Mouse (Mus musculus) pancreas, adult 10 weeks (tissue): ENCODE measurements around the gene Gm20481. TPM values are rescaled to one million over a fixed set of nuclear protein-coding genes. Genes with fewer than 3 reads are reported as not detected.

Experiments
- polyA plus RNA-seq: library from polyadenylated mRNA; stranded (reverse); fragments of 350-450 nt; fragmentation: Illumina TruSeq; extraction: RNeasy Lipid Tissue Mini Kit (QIAGEN cat#74804); gene quantifications from one replicate; pipeline ENCODE4 v1.2.3, GENCODE M21; 2015; ENCODE audit warnings: low read depth, low replicate concordance; ENCODE audit not compliant: insufficient read depth

Gene Gm20481
- polyA plus RNA-seq, result not detected

DNA sequence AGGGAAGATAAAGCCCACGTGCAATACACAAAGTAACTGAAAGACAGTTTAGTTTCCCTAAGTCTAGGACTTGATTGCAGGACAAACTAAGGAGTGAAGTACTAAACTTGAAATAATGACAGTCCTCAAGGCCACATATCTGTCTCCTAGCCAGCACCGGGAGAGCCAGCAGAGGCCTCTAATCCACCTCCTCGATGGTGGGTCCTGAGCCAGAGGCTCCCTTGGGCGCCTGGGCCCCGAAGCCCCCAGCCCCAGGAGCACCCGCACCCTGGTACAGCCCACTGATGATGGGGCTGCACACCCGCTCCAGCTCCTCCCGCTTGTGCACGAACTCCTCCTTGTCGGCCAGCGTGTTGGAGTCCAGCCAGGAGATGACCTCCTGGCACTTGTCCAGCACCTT, at the start of gene Gm20481:
TSS of gene Gm20481 (plus strand) at position 91 of the 400 bp plus-strand sequence.

DNA sequence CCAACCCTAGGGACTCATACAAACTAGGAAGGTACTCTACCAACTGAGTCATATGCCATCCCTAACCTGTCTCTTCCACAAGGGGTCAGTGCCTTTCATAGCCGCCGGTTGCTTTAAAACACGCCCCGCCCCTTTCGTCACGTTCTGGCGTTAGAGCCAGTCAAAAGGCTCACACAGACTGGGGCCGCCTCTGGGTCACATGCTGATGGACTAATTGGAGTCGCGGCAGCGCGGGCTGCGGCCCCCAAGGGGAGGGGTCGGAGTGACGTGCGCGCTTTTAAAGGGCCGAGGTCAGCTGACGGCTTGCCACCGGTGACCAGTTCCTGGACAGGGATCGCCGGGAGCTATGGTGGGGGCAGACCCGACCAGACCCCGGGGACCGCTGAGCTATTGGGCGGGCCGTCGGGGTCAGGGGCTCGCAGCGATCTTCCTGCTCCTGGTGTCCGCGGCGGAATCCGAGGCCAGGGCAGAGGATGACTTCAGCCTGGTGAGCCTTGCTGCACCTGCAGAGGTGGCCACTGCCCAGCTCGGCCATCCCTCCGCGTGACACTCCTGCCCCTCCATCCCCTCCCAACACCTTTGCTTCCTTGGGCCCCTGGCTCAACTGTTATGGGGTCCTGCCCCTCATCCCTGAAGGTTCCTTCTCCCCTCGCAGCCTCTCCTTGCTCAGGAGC, 38.5 kb upstream of the Gm20481 start, which contains the start of gene Neu1:
TSS of gene Neu1 (plus strand) at position 193 of the 674 bp plus-strand sequence.

DNA sequence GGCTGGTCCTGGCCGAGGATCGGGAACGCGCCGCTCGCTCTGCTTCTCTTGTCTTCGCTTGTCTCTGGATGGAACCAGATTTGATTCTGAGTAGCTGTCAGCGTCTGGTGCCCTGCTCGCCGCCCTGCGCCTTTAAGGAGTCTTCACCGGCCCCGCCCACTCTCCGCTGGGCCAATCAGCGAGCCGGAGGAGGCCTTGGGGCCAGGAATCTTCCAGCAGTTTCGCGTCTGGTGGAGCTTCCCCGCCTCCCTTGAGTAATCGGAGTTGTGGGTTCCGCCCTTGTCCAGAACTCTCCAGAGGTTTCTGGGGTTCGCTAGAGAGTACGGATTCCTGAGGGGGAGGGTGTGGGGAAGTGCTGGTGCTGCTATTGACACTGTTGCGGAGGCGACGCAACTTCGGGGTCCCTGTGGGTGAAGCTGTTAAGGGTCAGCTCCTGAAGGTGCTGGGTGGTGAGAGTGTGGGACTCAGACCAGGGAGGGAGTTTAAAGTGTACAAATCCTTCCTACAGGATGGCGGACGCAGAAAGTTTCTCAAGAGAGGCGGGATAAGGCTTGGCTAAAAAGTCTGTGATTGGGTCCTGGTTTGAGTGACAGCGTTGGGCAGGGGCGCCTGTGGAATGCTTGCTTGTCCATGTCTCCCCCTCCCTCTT, 10.5 kb upstream of the Gm20481 start, which contains the start of gene Hspa1b:
TSS of gene Hspa1b (minus strand) at position 109 of the 649 bp plus-strand sequence.

DNA sequence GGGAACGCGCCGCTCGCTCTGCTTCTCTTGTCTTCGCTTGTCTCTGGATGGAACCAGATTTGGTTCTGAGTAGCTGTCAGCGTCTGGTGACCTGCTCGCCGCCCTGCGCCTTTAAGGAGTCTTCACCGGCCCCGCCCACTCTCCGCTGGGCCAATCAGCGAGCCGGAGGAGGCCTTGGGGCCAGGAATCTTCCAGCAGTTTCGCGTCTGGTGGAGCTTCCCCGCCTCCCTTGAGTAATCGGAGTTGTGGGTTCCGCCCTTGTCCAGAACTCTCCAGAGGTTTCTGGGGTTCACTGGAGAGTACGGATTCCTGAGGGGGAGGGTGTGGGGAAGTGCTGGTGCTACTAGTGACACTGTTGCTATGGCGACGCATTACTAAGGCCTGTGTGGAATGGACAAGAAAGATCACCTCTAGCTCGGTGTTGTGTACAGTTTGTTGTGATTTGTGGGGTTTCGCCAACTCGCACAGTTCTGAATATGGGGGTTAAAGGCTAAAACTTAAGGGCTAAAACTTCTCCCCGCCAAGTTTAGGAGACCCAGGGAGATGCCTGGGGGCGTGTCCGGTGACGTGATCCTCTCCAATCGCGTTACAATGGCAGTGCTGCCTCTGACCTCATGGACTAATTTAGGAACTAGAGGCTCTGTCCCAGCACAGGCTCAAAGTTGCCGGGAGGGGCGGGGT, 2.5 kb downstream of the Gm20481 start, which contains the start of the genes Hspa1a and Hspa1l:
TSS of gene Hspa1a (minus strand) at position 88 of the 681 bp plus-strand sequence.
TSS of gene Hspa1l (plus strand) at position 635 of the 681 bp plus-strand sequence.

DNA sequence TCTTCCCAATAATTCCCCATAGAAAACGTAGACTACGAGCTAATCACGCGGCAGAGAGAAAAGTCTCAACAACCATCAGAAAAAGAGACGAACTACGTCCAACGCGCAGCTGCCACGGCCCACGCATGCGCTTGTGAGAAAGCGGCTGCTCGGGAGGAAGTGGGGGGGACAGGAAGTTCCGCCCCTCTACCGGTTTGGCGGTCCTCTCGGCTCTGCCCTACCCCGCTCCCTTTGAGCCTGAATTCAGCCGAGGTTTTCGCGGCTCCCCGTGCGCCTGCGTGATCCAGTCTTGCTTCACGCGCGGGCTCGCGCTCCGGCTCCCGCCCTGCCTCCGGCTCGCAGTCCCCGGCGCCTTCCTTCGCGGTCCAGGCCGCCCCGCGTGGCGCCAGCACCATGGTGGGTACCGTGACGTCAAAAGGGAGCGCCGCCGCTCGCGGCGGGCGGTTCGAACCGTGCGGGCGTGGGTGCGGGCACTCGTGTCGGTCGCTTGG, 12.0 kb downstream of the Gm20481 start, which contains the start of gene Lsm2:
TSS of gene Lsm2 (plus strand) at position 173 of the 491 bp plus-strand sequence.

DNA sequence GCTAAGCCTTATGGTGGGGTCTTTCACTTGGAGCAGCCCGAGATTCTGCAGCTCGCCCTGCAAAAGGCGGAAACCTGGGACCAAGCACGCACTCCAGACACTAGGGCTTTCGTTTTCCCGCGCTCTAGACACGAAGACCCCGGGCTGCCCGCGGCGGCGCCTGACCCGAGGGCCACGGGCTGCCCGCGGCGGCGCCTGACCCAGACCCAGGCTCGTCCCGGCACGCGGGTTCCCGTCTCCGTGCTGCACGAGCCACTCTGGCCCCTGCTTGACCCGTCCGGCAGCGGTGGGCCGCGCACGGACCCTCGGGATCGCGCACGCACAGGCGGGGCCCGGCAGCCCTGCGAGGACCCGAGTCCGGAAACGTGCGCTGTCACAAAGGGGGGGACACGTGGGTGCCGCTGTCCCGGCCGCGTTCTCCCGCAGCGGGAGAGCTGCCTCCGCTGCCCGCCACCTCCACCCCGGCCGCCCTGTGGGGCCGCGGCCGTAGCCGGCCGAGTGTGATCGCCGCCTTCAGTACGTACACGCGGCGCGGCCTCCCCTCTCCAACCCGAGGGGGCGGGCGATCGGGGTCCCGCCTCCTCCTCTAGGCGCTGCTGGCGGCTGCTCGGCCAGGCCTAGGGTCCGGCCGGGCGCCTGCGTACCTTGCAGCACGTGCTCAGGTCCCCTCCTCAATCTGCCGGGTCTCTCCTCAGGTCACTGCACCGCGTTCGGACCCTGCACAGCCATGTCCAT, 31.2 kb downstream of the Gm20481 start, which contains the start of gene Vars:
TSS of gene Vars (plus strand) at position 271 of the 735 bp plus-strand sequence.

DNA sequence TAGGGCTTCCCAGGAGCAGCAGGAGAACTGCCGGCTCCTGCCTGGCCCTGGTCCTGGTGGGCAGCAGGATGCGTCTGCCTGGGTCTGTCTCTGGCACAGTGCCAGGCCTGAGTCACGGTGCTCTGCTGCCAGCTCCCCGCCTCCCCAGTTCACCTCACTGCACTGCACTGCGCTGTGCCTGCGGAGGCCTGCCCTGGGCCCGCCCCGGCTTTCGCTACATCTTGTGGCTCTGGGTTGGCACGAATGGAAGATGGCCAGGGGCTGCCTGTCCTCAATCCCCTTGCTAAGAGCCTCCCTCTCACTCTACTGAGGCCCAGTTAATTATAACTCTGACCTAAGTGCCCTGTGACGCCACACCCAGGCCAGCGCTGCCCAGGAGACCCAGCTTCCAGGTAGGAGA, 46.7 kb downstream of the Gm20481 start, which contains the start of gene Vwa7:
TSS of gene Vwa7 (plus strand) at position 204 of the 400 bp plus-strand sequence.

Other genes with a start within 250 kb of the Gm20481 start
- 20.6 TPM for gene C4b, start 226.0 kb upstream of the Gm20481 start, polyA plus RNA-seq
- gene Cyp21a1, start 165.4 kb upstream of the Gm20481 start, polyA plus RNA-seq, result 1.9 TPM
- gene Stk19, start 133.0 kb upstream of the Gm20481 start, polyA plus RNA-seq, result 14.8 TPM
- gene Dxo, start 132.9 kb upstream of the Gm20481 start, polyA plus RNA-seq, result 19.9 TPM
- 24.5 TPM for gene Skiv2l, start 119.7 kb upstream of the Gm20481 start, polyA plus RNA-seq
- 11.5 TPM for gene Nelfe, start 119.5 kb upstream of the Gm20481 start, polyA plus RNA-seq
- gene Cfb, start 107.4 kb upstream of the Gm20481 start, polyA plus RNA-seq, result 9.5 TPM
- 1.5 TPM for gene Zbtb12, start 90.4 kb upstream of the Gm20481 start, polyA plus RNA-seq
- gene Gm20547, start 87.9 kb upstream of the Gm20481 start, polyA plus RNA-seq, result 4.5 TPM
- gene C2, start 71.6 kb upstream of the Gm20481 start, polyA plus RNA-seq, result 22.8 TPM
- gene Ehmt2, start 71.4 kb upstream of the Gm20481 start, polyA plus RNA-seq, result 43.2 TPM
- gene Slc44a4, start 55.4 kb upstream of the Gm20481 start, polyA plus RNA-seq, result 1.4 TPM
- gene Neu1, start 38.7 kb upstream of the Gm20481 start, polyA plus RNA-seq, result 10.7 TPM
- 8.4 TPM for gene Hspa1b, start 10.7 kb upstream of the Gm20481 start, polyA plus RNA-seq
- gene Hspa1a, start 2.2 kb downstream of the Gm20481 start, polyA plus RNA-seq, result 4.7 TPM
- gene Hspa1l, start 2.8 kb downstream of the Gm20481 start, polyA plus RNA-seq, result not detected
- gene Lsm2, start 11.9 kb downstream of the Gm20481 start, polyA plus RNA-seq, result 7.8 TPM
- gene Vars, start 31.1 kb downstream of the Gm20481 start, polyA plus RNA-seq, result 23.4 TPM
- gene Vwa7, start 46.7 kb downstream of the Gm20481 start, polyA plus RNA-seq, result 0.42 TPM
- 1.5 TPM for gene Sapcd1, start 58.1 kb downstream of the Gm20481 start, polyA plus RNA-seq
- 1.8 TPM for gene Msh5, start 76.8 kb downstream of the Gm20481 start, polyA plus RNA-seq
- 36.2 TPM for gene Clic1, start 80.1 kb downstream of the Gm20481 start, polyA plus RNA-seq
- gene Ddah2, start 89.1 kb downstream of the Gm20481 start, polyA plus RNA-seq, result 19.5 TPM
- not detected for gene Ly6g6c, start 95.5 kb downstream of the Gm20481 start, polyA plus RNA-seq
- not detected for gene Mpig6b, start 96.3 kb downstream of the Gm20481 start, polyA plus RNA-seq
- gene Ly6g6e, start 107.0 kb downstream of the Gm20481 start, polyA plus RNA-seq, result not detected
- gene Ly6g6d, start 108.2 kb downstream of the Gm20481 start, polyA plus RNA-seq, result not detected
- gene Ly6g6f, start 115.7 kb downstream of the Gm20481 start, polyA plus RNA-seq, result not detected
- gene Abhd16a, start 119.4 kb downstream of the Gm20481 start, polyA plus RNA-seq, result 25.5 TPM
- gene Ly6g5c, start 138.4 kb downstream of the Gm20481 start, polyA plus RNA-seq, result not detected
- gene Ly6g5b, start 145.5 kb downstream of the Gm20481 start, polyA plus RNA-seq, result not detected
- gene Gpank1, start 151.5 kb downstream of the Gm20481 start, polyA plus RNA-seq, result 8.6 TPM
- gene Csnk2b, start 152.1 kb downstream of the Gm20481 start, polyA plus RNA-seq, result 52.8 TPM
- gene D17H6S53E, start 156.5 kb downstream of the Gm20481 start, polyA plus RNA-seq, result 6.8 TPM
- gene Apom, start 162.1 kb downstream of the Gm20481 start, polyA plus RNA-seq, result not detected
- gene Bag6, start 165.3 kb downstream of the Gm20481 start, polyA plus RNA-seq, result 43.1 TPM
- gene Prrc2a, start 195.0 kb downstream of the Gm20481 start, polyA plus RNA-seq, result 89.4 TPM
- gene Aif1, start 206.2 kb downstream of the Gm20481 start, polyA plus RNA-seq, result 2.3 TPM
- gene Lst1, start 218.5 kb downstream of the Gm20481 start, polyA plus RNA-seq, result 5.7 TPM
- 1.00 TPM for gene Ltb, start 224.5 kb downstream of the Gm20481 start, polyA plus RNA-seq
- gene Tnf, start 232.1 kb downstream of the Gm20481 start, polyA plus RNA-seq, result 0.50 TPM
- gene Lta, start 235.4 kb downstream of the Gm20481 start, polyA plus RNA-seq, result not detected